Mouse (Mus musculus) lung, adult 2 months (tissue): ENCODE measurements around the gene Mbd6.

ENCODE experiments used
- CTCF ChIP-seq: fragments of 200-500 bp; IDR thresholded peaks from 2 replicates; pipeline ENCODE4 v1.5.1; 2011; ENCODE audit warnings: mild to moderate bottlenecking, low read length, control low read depth; ENCODE audit not compliant: insufficient read depth
- POLR2A ChIP-seq: fragments of 200-500 bp; IDR thresholded peaks from 2 replicates; pipeline ENCODE4 v1.6.1; 2011; ENCODE audit warnings: low read depth, mild to moderate bottlenecking, control low read depth, low read length, borderline replicate concordance; ENCODE audit errors: extremely low read depth

GRCm38 (mm10) chr10:127284105-127284622 is 4.7 kb downstream of the Mbd6 start:
- no peak for TF ChIP-seq POLR2A
- TF ChIP-seq CTCF, result no peak
